Mouse (Mus musculus): ENCODE data around the gene Smg7.

- TF ChIP-seq CTCF (IDR thresholded peaks at IDR 0.05; ENCODE audit: extremely low read depth, insufficient read depth, low read length) (no peak), POLR2A (IDR thresholded peaks at IDR 0.05; ENCODE audit: extremely low read depth, insufficient read depth, low read length) (no peak)
These were observed 94.6 kb downstream of the Smg7 start for GRCm38 (mm10) chr1:152807619-152808391.

All from cortical plate, adult 2 months (tissue).